Comparison of ENCODE assay signal across 8 mouse cellular contexts in the genomic region with DNA sequence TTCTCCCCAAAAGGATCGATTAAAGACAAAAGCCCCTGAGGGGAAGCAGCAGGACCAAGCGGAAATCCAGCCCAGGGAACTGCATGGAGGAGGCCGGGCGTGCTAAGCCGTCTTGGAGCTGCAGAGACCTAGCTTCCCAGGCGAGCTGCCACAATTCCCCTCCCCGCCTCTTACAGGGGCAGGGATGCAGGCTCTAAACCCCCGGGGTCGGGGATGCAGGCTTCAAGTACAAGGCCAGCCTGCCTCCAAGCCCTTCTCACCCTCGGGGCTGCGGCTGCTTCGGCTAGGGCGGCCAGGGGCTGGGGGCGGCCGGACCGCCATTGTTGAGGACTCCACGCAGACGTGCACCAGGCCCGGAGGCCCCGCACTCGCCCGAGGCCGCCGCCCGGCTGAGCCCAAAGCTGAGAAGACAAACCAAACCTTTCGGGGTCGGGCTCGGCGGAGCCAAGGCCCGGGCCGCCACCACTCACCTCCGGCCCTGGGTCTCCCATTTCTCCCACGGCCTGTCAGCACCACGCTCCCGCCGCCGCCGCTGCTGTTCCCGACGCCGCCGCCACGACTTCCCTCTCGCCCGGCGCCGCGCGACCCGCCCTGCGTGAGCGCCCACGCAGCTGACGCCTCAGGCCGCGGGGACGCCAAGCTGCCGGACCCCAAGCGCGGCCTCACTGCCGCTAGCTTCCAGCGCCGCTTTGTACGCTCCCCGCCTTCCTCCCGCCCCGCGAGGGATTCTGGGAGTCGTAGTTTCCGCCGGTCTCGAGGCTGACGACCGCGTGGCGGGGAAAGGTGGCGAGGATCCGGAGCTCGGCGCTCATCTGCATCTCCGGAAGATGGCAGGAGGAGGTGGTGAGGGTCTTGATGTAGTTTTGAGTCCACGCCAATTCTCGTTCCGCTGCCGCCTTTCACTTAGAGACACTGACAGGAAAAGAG. TPM values are rescaled to one million over a fixed set of nuclear protein-coding genes. Genes with fewer than 3 reads are reported as not detected.
DNase-seq lines count a peak whose midpoint lies in the region; ATAC-seq and TF ChIP-seq lines count a peak whose summit lies in the region.

A gene (minus strand): TSS at position 728 of the 927 bp plus-strand sequence.

- H3K27me3 ChIP-seq in Patski: no peaks in the 10 kb centered on the region
- H3K27me3 ChIP-seq in hindbrain, embryonic 15.5 days: no peaks in the 10 kb centered on the region

- H3K36me3 ChIP-seq in hindbrain, embryonic 15.5 days: peaks cover 14% of the 10 kb centered on the region

- under 1% methylated on average over 85 of the region's 85 CpGs for WGBS in hindbrain, embryonic 15.5 days

- H3K9ac ChIP-seq in hindbrain, embryonic 15.5 days: peak within 1 kb of the TSS; percentile 88

- no peak for TF ChIP-seq CTCF in Patski (IDR thresholded peaks at IDR 0.05)

- H3K9me3 ChIP-seq in hindbrain, embryonic 15.5 days: no peaks in the 10 kb centered on the region

- H3K4me2 ChIP-seq in hindbrain, embryonic 15.5 days: peak within 1 kb of the TSS; percentile 71

- in situ Hi-C loops in Patski (cut with MboI; ENCODE audit: low pct_unique_long_range_greater_than_20kb): no loop called here

- H3K27ac ChIP-seq in hindbrain, embryonic 15.5 days (replicated peaks): peak within 1 kb of the TSS; percentile 91

- POLR2A ChIA-PET in Patski (lab: Charles Lee): interaction anchor here (0.6 to 1.4 kb wide), 3 partner anchors 31 to 36 kb away, joined by 3 to 4 read pairs (median 4); no protein-coding TSS in a partner anchor

- no peak for DNase-seq in Patski (ENCODE audit: low read depth, low spot score)
- DNase-seq in cerebellum, postnatal 14 days: peak; percentile 96 to 97
- DNase-seq in frontal cortex, postnatal 25 days (ENCODE audit: low spot score in 2 of 2): peak; percentile 73 to 86
- DNase-seq in left cerebral cortex, adult 11 months (ENCODE audit: low spot score): peak; percentile 77
- DNase-seq in lung, postnatal 4 days: peak; percentile 94 to 95
- peak; percentile 89 for DNase-seq in retina, postnatal 7 days (ENCODE audit: low read depth, low spot score)
- peak; percentile 85 for DNase-seq in urinary bladder, adult 2 months (ENCODE audit: low spot score)

- CTCF ChIA-PET in Patski (lab: Charles Lee): interaction anchor here (1.6 kb wide), 1 partner anchor 32 kb away, joined by 4 read pairs; no protein-coding TSS in a partner anchor

- H3K4me3 ChIP-seq in hindbrain, embryonic 15.5 days: peak within 1 kb of the TSS; percentile 65

- ATAC-seq in Patski: peak; percentile 96
- peak; percentile 96 for ATAC-seq in hindbrain, embryonic 15.5 days (ENCODE audit: low FRiP score, low read depth)

- H3K4me1 ChIP-seq in hindbrain, embryonic 15.5 days (replicated peaks): peaks cover 23% of the 10 kb centered on the region

RNA-seq across cellular contexts. Expression of the gene that starts here (rescaled TPM):
- 25.5 TPM for polyA plus RNA-seq in Patski (2021)
- 37.5 and 37.7 TPM in 2 replicates for polyA plus RNA-seq in hindbrain, embryonic 15.5 days (2015; fragmentation: Nextera tagmentation; extraction: Ambion mirVana)
- 15.8 and 16.8 TPM in 2 replicates for polyA plus RNA-seq in urinary bladder, adult 2 months (2012; rRNA removed)
